Mouse (Mus musculus) ES-E14 (cell line): ENCODE data around the gene Trim10.

Experiments
- CHD2 ChIP-seq: IDR thresholded peaks from 2 replicates; pipeline ENCODE4 v1.6.1; 2014; ENCODE audit warnings: mild to moderate bottlenecking, low read depth, low read length, inconsistent platforms
- ZC3H11A ChIP-seq: IDR thresholded peaks from 2 replicates; pipeline ENCODE4 v1.6.1; 2012; ENCODE audit warnings: low read depth, mild to moderate bottlenecking, inconsistent platforms, low read length, borderline replicate concordance

DNA sequence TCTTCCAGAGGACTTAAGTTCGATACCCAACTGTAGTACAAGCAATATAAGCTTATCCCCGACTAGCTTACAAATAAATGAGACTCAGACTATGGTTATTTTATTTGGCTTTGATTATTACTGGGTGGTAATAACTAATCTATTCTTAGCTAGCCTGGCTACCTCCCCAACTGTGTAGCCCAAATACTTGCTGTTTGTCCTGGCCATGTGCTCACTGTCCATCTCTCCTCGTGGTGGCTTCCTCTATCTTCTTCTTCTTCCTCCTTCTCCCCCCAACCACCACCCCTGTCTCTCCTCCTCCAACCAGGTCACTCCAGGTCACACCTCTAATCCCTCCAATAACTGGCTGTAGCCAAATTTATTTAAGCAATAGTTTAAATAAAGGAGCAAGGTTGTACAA, 38.9 kb upstream of the Trim10 start:
- TF ChIP-seq ZC3H11A = no peak
- TF ChIP-seq CHD2 = no peak
